Mouse (Mus musculus) neural tube, embryonic 15.5 days (tissue): ENCODE data around the gene Areg. TPM values are rescaled to one million over a fixed set of nuclear protein-coding genes. Genes with fewer than 3 reads are reported as not detected.

ENCODE experiments used
- ATAC-seq: fragments of 200-750 bp; cut with Nextera tagmentation; 2 replicates; pipeline ENCODE4 v1.8.0; 2017; ENCODE audit warnings: mild to moderate bottlenecking, moderate TSS enrichment, moderate library complexity; ENCODE audit not compliant: low FRiP score
- H3K27ac ChIP-seq: fragments of 300-500 bp; sonication (generic); replicated peaks from 2 replicates; pipeline ENCODE4 v1.5.1; 2015; ENCODE audit warnings: mild to moderate bottlenecking, inconsistent platforms
- H3K27me3 ChIP-seq: fragments of 300-500 bp; sonication (generic); replicated peaks from 2 replicates; pipeline ENCODE4 v1.6.1; 2015; ENCODE audit warnings: inconsistent platforms
- H3K36me3 ChIP-seq: fragments of 300-500 bp; sonication (generic); 2 replicates; pipeline ENCODE4 v1.6.1; 2015; ENCODE audit warnings: inconsistent platforms
- H3K4me1 ChIP-seq: fragments of 300-500 bp; sonication (generic); 2 replicates; pipeline ENCODE4 v1.6.1; 2015; ENCODE audit warnings: inconsistent platforms
- H3K4me2 ChIP-seq: fragments of 300-500 bp; sonication (generic); 2 replicates; pipeline ENCODE4 v1.6.1; 2015; ENCODE audit warnings: inconsistent platforms, mild to moderate bottlenecking, moderate library complexity
- H3K4me3 ChIP-seq: fragments of 300-500 bp; sonication (generic); replicated peaks from 2 replicates; pipeline ENCODE4 v1.5.1; 2015; ENCODE audit warnings: mild to moderate bottlenecking, inconsistent platforms
- H3K9ac ChIP-seq: fragments of 300-500 bp; sonication (generic); replicated peaks from 2 replicates; pipeline ENCODE4 v1.6.1; 2015; ENCODE audit warnings: mild to moderate bottlenecking, inconsistent platforms
- H3K9me3 ChIP-seq: fragments of 300-500 bp; sonication (generic); replicated peaks from 2 replicates; pipeline ENCODE4 v1.6.1; 2016; ENCODE audit warnings: inconsistent platforms
- WGBS: fragments of 180-500 bp; shearing (Covaris S2); methylation state at CpG from one replicate; pipeline ENCODE4 v1.1.7; 2015; ENCODE audit warnings: mixed read lengths; 5-methylcytosine and 5-hydroxymethylcytosine counted together
- polyA plus RNA-seq: library from polyadenylated mRNA; unstranded; fragments of >200 nt; fragmentation: Nextera tagmentation; extraction: Ambion mirVana; gene quantifications from 2 replicates; pipeline ENCODE4 v1.2.1, GENCODE M21; 2015

Gene Areg
- polyA plus RNA-seq, 1 experiment from 2014 or later = 2.8 TPM

GRCm38 (mm10) chr5:91124140-91124539 is 15.3 kb upstream of the Areg start:
- H3K9me3 ChIP-seq = no peaks in the 10 kb centered on the region
- no peak overlapping the region for H3K4me3 ChIP-seq
- H3K27me3 ChIP-seq = no peaks in the 10 kb centered on the region
- WGBS = 87% methylated on average over 2 of the region's 2 CpGs
- no peak for ATAC-seq
- H3K4me2 ChIP-seq = no peak overlapping the region
- H3K4me1 ChIP-seq = no peaks in the 10 kb centered on the region
- H3K27ac ChIP-seq = no peak overlapping the region
- no peak overlapping the region for H3K9ac ChIP-seq
- no peaks in the 10 kb centered on the region for H3K36me3 ChIP-seq

DNA sequence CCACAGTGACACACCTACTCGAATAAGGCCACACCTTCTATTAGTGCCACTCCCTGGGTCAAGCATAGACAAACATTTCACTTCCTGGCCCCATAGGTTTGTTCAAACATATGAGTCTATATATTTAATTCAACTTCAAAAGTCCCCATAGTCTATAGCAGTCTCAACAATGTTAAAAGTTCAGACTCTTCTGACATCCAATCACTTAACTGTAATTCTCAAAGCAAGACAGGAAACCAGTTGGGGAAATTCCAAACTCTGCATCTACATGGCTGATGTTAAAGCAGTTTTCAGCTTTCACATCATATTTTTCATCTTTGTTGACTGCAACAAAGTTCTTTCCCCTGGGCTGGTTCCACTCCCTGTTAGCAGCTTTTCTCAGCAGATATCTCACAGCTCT is 12.8 kb upstream of the Areg start:
- WGBS = 89% methylated on average over 1 of the region's 1 CpGs
- Histone ChIP-seq H3K27me3 (no peaks in the 10 kb centered on the region), H3K27ac (no peak overlapping the region), H3K4me1 (no peaks in the 10 kb centered on the region), H3K4me3 (no peak overlapping the region), H3K9me3 (no peaks in the 10 kb centered on the region), H3K9ac (no peak overlapping the region), H3K4me2 (no peak overlapping the region), H3K36me3 (no peaks in the 10 kb centered on the region)
- no peak for ATAC-seq

- Histone ChIP-seq H3K27me3 (peaks cover 6% of the 10 kb centered on the region), H3K4me2 (no peak overlapping the region), H3K4me3 (no peak overlapping the region), H3K9me3 (no peaks in the 10 kb centered on the region), H3K4me1 (peaks cover 7% of the 10 kb centered on the region), H3K27ac (no peak overlapping the region), H3K36me3 (no peaks in the 10 kb centered on the region), H3K9ac (no peak overlapping the region)
- ATAC-seq = no peak
- WGBS = 36% methylated on average over 1 of the region's 1 CpGs
Observed at GRCm38 (mm10) chr5:91134961-91135360, 4.4 kb upstream of the Areg start.

GRCm38 (mm10) chr5:91138970-91139369 is 429 bp upstream of the Areg start:
- peaks cover 21% of the 10 kb centered on the region for H3K27me3 ChIP-seq
- no peak overlapping the region for H3K27ac ChIP-seq
- H3K4me2 ChIP-seq = peak overlapping the region; percentile 97
- no peaks in the 10 kb centered on the region for H3K9me3 ChIP-seq
- H3K9ac ChIP-seq = no peak overlapping the region
- ATAC-seq = peak; percentile 8; the same call in 1 of the 2 replicates
- peak overlapping the region; percentile 63 for H3K4me3 ChIP-seq
- H3K36me3 ChIP-seq = no peaks in the 10 kb centered on the region
- WGBS = 5% methylated on average over 7 of the region's 7 CpGs
- peaks cover 8% of the 10 kb centered on the region for H3K4me1 ChIP-seq

DNA sequence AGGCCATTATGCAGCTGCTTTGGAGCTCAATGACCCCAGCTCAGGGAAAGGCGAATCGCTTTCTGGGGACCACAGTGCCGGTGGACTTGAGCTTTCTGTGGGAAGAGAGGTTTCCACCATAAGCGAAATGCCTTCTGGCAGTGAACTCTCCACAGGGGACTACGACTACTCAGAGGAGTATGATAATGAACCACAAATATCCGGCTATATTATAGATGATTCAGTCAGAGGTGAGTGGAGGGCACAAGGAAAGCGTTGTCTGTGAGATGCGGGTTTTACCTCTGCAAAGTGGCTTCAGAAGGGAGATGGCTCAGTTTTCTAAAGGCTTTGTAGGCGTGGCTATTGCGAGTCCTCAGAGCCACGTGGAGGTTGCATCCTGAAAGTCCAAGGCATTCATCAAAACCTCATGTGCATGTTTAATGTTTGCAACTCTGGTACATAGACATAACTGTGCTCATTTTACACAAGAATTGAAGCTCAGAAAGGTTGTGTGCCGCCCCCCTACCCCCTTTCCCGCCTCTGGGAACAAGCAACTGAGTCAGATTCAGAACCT is 1.6 kb downstream of the Areg start:
- 52% methylated on average over 13 of the region's 13 CpGs for WGBS
- peaks cover 21% of the 10 kb centered on the region for H3K27me3 ChIP-seq

GRCm38 (mm10) chr5:91144971-91145370 is 5.6 kb downstream of the Areg start:
- 87% methylated on average over 9 of the region's 9 CpGs for WGBS
- ATAC-seq = no peak
- no peak overlapping the region for H3K27ac ChIP-seq
- H3K9me3 ChIP-seq = 0 out of 2 replicates have a peak, but pooled peaks cover 5% of the 10 kb centered on the region
- H3K36me3 ChIP-seq = no peaks in the 10 kb centered on the region
- no peak overlapping the region for H3K9ac ChIP-seq
- H3K4me2 ChIP-seq = no peak overlapping the region
- H3K27me3 ChIP-seq = peaks cover 14% of the 10 kb centered on the region
- H3K4me1 ChIP-seq = peaks cover under 1% of the 10 kb centered on the region
- no peak overlapping the region for H3K4me3 ChIP-seq

More for the DNA sequence above, 1.6 kb downstream of the Areg start:
- no peaks in the 10 kb centered on the region for H3K9me3 ChIP-seq
- no peak overlapping the region for H3K4me3 ChIP-seq
- no peak overlapping the region for H3K4me2 ChIP-seq
- H3K9ac ChIP-seq = no peak overlapping the region
- ATAC-seq = no peak
- no peak overlapping the region for H3K27ac ChIP-seq
- H3K4me1 ChIP-seq = peaks cover 8% of the 10 kb centered on the region
- H3K36me3 ChIP-seq = no peaks in the 10 kb centered on the region

GRCm38 (mm10) chr5:91147001-91147400 is 7.6 kb downstream of the Areg start:
- Histone ChIP-seq H3K27me3 (no peaks in the 10 kb centered on the region), H3K36me3 (no peaks in the 10 kb centered on the region), H3K9ac (no peak overlapping the region), H3K27ac (no peak overlapping the region), H3K4me2 (no peak overlapping the region), H3K9me3 (0 out of 2 replicates have a peak, but pooled peaks cover 9% of the 10 kb centered on the region), H3K4me1 (no peaks in the 10 kb centered on the region), H3K4me3 (no peak overlapping the region)
- 100% methylated on average over 1 of the region's 1 CpGs for WGBS
- ATAC-seq = no peak

GRCm38 (mm10) chr5:91148054-91148453 is 8.7 kb downstream of the Areg start:
- no peaks in the 10 kb centered on the region for H3K4me1 ChIP-seq
- 89% methylated on average over 2 of the region's 2 CpGs for WGBS
- H3K9ac ChIP-seq = no peak overlapping the region
- H3K4me2 ChIP-seq = no peak overlapping the region
- no peaks in the 10 kb centered on the region for H3K36me3 ChIP-seq
- no peaks in the 10 kb centered on the region for H3K27me3 ChIP-seq
- H3K9me3 ChIP-seq = 0 out of 2 replicates have a peak, but pooled peaks cover 9% of the 10 kb centered on the region
- no peak overlapping the region for H3K4me3 ChIP-seq
- no peak for ATAC-seq
- no peak overlapping the region for H3K27ac ChIP-seq

DNA sequence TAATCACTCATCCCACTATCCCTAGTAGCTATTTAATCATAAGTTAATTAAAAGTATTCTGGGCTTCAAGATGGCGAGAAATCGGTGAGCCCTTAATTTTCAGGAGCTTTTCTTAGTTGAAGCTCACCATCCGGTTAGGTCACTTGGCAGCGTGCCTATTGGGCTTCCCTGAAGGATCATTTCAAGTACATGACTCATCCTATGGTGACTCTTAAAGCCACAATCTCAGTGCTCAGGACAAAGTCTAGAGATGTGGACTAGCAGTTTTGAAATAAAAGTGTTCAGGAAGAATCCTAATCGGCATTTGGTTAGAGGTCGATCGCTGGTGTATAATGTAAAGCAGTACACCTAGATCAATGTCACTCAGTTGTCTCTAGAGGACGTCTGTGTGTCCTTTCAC is 17.3 kb downstream of the Areg start:
- 81% methylated on average over 8 of the region's 8 CpGs for WGBS
- no peak overlapping the region for H3K4me2 ChIP-seq

DNA sequence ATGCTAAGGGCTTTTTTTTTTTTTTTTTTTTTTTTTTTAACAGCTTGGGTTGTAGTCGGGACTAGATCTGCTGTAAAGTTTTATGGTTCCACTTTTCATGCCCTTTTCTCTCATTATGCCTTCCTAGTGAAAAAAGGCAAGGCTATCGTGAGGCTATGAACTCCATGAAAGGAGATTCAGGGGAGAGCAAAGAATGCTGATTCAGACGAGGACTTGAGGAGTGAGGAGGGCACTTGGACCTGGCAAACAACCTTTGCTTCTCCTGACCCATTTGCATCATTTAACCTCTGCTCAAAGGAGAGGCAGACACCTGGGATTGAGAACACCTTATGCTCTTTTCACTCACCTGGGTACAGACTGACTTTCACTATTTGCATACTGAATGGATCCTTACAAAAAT is 17.8 kb downstream of the Areg start:
- H3K27ac ChIP-seq = no peak overlapping the region
- H3K4me2 ChIP-seq = no peak overlapping the region
- H3K4me3 ChIP-seq = no peak overlapping the region
- ATAC-seq = no peak
- H3K36me3 ChIP-seq = no peaks in the 10 kb centered on the region
- no peaks in the 10 kb centered on the region for H3K27me3 ChIP-seq
- H3K9me3 ChIP-seq = no peaks in the 10 kb centered on the region
- H3K9ac ChIP-seq = no peak overlapping the region
- no peaks in the 10 kb centered on the region for H3K4me1 ChIP-seq
- 10% methylated on average over 3 of the region's 3 CpGs for WGBS

More for the DNA sequence above, 17.3 kb downstream of the Areg start:
- no peaks in the 10 kb centered on the region for H3K9me3 ChIP-seq
- H3K4me1 ChIP-seq = no peaks in the 10 kb centered on the region
- no peak overlapping the region for H3K27ac ChIP-seq
- H3K4me3 ChIP-seq = no peak overlapping the region
- no peak overlapping the region for H3K9ac ChIP-seq
- H3K36me3 ChIP-seq = no peaks in the 10 kb centered on the region
- no peaks in the 10 kb centered on the region for H3K27me3 ChIP-seq
- ATAC-seq = no peak

GRCm38 (mm10) chr5:91162787-91163186 is 23.4 kb downstream of the Areg start:
- Histone ChIP-seq H3K36me3 (no peaks in the 10 kb centered on the region), H3K27me3 (no peaks in the 10 kb centered on the region), H3K9me3 (no peaks in the 10 kb centered on the region), H3K4me1 (no peaks in the 10 kb centered on the region), H3K4me2 (no peak overlapping the region), H3K4me3 (no peak overlapping the region), H3K27ac (no peak overlapping the region), H3K9ac (no peak overlapping the region)
- 91% methylated on average over 4 of the region's 4 CpGs for WGBS
- ATAC-seq = no peak

DNA sequence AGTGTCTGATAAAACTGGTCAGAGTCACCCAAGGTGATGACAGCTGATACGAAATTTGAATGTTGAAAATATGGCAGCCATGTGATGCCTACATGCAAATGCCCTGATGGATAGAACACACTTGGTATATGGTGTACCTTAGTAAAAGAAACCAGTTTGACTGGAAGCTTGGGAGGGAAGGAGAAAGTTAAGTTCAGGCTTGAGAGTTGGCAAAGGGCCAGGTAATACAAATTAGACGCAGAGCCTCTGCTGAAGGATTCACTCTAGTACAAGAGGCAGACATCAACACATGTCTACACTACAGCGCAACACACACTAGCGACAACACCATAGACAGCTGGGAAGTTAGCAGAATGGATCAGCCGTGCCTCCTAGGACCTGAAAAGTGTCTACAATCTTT is 27.2 kb downstream of the Areg start:
- no peaks in the 10 kb centered on the region for H3K27me3 ChIP-seq
- no peak overlapping the region for H3K27ac ChIP-seq
- ATAC-seq = no peak
- no peak overlapping the region for H3K4me3 ChIP-seq
- WGBS = 88% methylated on average over 5 of the region's 5 CpGs
- H3K9ac ChIP-seq = no peak overlapping the region
- H3K36me3 ChIP-seq = no peaks in the 10 kb centered on the region
- no peaks in the 10 kb centered on the region for H3K4me1 ChIP-seq
- H3K9me3 ChIP-seq = no peaks in the 10 kb centered on the region
- H3K4me2 ChIP-seq = no peak overlapping the region

DNA sequence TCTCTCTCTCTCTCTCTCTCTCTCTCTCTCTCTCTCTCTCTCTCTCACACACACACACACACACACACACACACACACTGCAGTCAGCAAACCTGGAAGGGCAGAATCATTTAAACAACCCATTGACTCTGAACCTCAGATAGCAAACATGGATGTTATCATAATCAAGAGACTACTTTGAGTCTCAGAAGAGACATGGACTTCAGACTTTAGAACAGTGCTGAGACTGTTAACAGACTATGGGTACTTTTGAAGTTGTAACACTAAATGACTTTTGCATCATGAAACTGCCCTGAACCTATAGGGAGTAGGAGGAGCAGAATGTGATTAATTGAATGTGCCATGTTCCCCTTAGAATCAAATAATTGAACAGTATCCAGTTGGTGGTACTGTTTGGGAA is 37.0 kb downstream of the Areg start:
- no peak overlapping the region for H3K9ac ChIP-seq
- H3K4me3 ChIP-seq = no peak overlapping the region
- no peaks in the 10 kb centered on the region for H3K4me1 ChIP-seq
- no peak overlapping the region for H3K27ac ChIP-seq
- ATAC-seq = no peak
- no peak overlapping the region for H3K4me2 ChIP-seq
- H3K36me3 ChIP-seq = no peaks in the 10 kb centered on the region
- no peaks in the 10 kb centered on the region for H3K27me3 ChIP-seq
- no peaks in the 10 kb centered on the region for H3K9me3 ChIP-seq
